Mouse (Mus musculus) fat pad, adult 2 months (tissue): Measurements from ENCODE around the gene Gm20852.
"Not testable (repeated sequence)": the region's sequence is repeated elsewhere in the genome, so short reads cannot be mapped to it uniquely, and the experiment has no call there.

Experiments
- DNase-seq: peaks from one replicate; pipeline ENCODE4 v3.0.0-alpha.2; 2011; ENCODE audit warnings: low read depth, low spot score; ENCODE audit errors: extremely low read depth

Gm20852 gene

DNA sequence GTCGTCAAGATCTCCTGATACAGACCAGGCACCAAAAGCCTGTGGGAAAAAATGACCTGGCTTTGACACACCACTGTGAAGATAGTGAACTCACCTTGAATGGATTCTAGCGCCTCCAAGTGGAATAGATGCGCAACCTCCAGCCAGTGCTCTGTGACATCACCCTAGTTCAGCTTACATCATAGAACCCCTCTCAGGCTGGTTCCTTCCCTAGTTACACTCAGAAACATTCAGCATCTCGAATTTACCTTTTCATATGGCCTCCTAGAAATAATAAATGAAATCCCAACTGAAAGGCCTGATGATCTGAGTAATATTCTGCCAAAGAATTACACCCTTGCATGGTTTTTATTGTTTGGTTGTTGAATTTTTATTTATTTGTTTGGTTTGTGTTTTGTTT is at the start of gene Gm20852:
Gene Gm20852 (minus strand): TSS at position 101 of the 400 bp plus-strand sequence.
- DNase-seq, result not testable (repeated sequence)
